Mouse (Mus musculus): ENCODE results near the gene Mepe. TPM values are rescaled to one million over a fixed set of nuclear protein-coding genes. Genes with fewer than 3 reads are reported as not detected.
A peak's percentile ranks its signal among the peaks of the same experiment; 100 is the strongest.

Mepe gene
- polyA plus RNA-seq, 1 experiment from 2014 or later = not detected

DNA sequence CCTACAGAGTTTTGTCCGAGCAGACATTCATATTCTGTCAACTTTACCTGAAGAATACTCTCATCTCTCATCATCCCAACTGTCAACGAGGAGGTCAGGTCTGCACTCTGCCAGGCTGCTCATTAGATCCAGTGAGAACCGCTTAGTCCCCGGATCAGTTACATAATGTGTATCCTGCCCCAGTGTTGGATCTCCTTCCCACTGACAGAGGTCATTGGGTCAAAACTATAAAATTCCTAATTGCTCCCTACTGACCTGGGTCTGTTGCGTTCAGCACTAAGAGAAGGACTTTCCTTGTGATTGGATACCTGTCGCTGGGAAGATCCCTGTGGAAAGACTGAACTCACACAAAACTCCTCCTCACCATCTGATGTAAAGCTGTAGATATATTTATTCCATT, 34.1 kb downstream of the Mepe start:
- H3K36me3 ChIP-seq (replicated peaks) = no peaks in the 10 kb centered on the region
- no peak overlapping the region for H3K4me3 ChIP-seq (replicated peaks)
- no peak overlapping the region for H3K27ac ChIP-seq
- peaks cover 5% of the 10 kb centered on the region; the same call in 1 of the 2 replicates for H3K4me1 ChIP-seq
- ATAC-seq (ENCODE audit: low FRiP score) = no peak
- 64% methylated on average over 6 of the region's 6 CpGs for WGBS
- no peak overlapping the region for H3K4me2 ChIP-seq
- no peak overlapping the region for H3K9ac ChIP-seq
- H3K27me3 ChIP-seq = no peaks in the 10 kb centered on the region
- H3K9me3 ChIP-seq = no peaks in the 10 kb centered on the region

DNA sequence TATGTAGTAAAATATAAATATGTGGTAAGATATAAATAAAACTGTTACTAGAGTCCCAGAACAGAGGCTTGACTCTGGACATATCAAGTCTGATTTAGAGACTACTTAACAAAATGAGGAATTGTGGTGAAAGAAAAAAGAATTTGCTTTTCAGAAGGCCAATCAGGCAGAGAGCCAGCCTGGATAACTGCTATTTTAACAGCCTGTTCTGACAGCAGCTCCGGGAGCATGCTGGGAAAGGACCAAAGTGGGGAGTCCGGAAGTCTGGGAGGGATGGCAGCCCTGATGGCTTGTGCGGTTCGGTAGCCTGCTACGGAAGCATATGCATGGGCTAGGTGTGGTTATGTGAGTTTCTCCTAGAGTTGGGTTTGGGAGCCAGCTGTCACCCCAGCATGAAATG, 45.5 kb downstream of the Mepe start:
- no peak overlapping the region for H3K27ac ChIP-seq
- H3K36me3 ChIP-seq (replicated peaks) = no peaks in the 10 kb centered on the region
- no peaks in the 10 kb centered on the region for H3K27me3 ChIP-seq
- 94% methylated on average over 5 of the region's 5 CpGs for WGBS
- no peak overlapping the region for H3K4me3 ChIP-seq (replicated peaks)
- no peak overlapping the region for H3K9ac ChIP-seq
- ATAC-seq (ENCODE audit: low FRiP score) = no peak
- H3K9me3 ChIP-seq = no peaks in the 10 kb centered on the region
- no peak overlapping the region for H3K4me2 ChIP-seq
- H3K4me1 ChIP-seq = peaks cover 6% of the 10 kb centered on the region; the same call in 1 of the 2 replicates

DNA sequence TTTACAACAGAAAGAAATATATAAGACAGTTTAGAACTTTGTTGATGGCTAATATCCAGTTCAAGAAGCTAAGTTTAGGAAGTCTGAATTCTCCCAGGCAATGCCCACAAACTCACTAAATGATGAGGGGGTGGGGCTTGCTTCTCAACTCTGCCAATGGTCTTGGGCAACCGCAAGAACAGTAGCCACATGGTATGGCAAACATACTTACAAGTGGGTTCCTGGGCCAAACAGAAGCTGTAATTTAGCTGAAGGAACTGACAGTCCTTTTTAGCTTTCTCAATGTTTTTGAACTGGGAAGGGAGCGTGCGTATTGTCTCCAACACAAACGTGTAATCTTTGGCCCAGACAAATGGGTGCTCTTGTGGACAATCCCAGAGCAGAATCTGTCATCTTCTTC, 46.2 kb downstream of the Mepe start:
- Histone ChIP-seq H3K4me1 (peaks cover 6% of the 10 kb centered on the region; the same call in 1 of the 2 replicates), H3K4me3 (replicated peaks) (no peak overlapping the region), H3K27me3 (no peaks in the 10 kb centered on the region), H3K9me3 (no peaks in the 10 kb centered on the region), H3K9ac (no peak overlapping the region), H3K27ac (no peak overlapping the region), H3K36me3 (replicated peaks) (no peaks in the 10 kb centered on the region), H3K4me2 (no peak overlapping the region)
- no peak for ATAC-seq (ENCODE audit: low FRiP score)
- 94% methylated on average over 4 of the region's 4 CpGs for WGBS

DNA sequence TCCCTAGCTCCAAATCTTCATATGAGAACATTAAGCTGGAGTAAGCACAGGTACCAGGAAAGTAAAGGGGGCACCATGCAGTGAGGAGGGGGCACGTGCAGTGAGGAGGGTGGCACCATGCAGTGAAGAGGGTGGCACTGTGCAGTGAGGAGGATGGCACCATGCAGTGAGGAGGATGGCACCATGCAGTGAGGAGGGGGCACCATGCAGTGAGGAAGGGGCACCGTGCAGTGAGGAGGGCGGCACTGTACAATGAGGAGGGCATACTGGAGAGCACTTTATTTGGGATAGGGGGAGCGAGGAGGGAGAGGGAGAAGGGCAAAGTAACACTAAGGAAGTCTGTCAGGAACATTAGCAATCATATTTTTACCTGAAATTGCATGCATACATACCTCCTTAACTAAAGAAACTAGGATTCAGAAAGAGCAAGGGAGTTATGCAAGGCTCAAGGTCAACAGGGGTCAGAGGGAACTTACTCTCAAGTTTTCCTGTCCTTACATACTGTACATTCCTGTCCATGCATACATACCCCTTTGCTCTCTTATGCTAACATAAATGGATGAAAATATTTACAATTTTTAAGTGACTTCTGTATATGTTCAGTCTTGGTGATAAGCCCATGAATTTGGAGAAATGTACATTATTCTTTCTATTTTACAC, 48.6 kb downstream of the Mepe start:
- Histone ChIP-seq H3K4me2 (no peak overlapping the region), H3K4me3 (replicated peaks) (no peak overlapping the region), H3K9ac (no peak overlapping the region), H3K27me3 (no peaks in the 10 kb centered on the region), H3K9me3 (no peaks in the 10 kb centered on the region), H3K27ac (no peak overlapping the region), H3K36me3 (replicated peaks) (no peaks in the 10 kb centered on the region), H3K4me1 (peaks cover 6% of the 10 kb centered on the region; the same call in 1 of the 2 replicates)
- ATAC-seq (ENCODE audit: low FRiP score) = no peak
- 92% methylated on average over 4 of the region's 4 CpGs for WGBS

DNA sequence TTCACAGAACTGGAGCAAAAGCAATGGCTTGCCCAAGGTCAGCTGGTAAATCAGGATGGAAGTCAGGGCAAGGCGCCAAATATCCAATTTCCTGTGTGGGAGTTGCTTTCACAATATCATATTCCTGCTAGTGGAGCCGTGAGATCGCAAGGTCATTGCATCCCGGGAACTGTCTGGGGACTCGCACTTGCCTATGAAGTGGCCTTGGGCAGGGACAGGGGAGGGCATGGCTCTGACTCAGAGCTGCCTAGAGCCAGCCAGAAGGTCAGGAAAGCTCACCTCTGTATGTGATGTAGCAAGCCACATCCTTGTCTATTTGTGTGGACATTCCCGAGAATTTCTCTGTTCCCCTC, 49.2 kb downstream of the Mepe start:
- Histone ChIP-seq H3K4me1 (peaks cover 6% of the 10 kb centered on the region; the same call in 1 of the 2 replicates), H3K27ac (no peak overlapping the region), H3K4me2 (no peak overlapping the region), H3K27me3 (no peaks in the 10 kb centered on the region), H3K36me3 (replicated peaks) (no peaks in the 10 kb centered on the region), H3K4me3 (replicated peaks) (no peak overlapping the region), H3K9ac (no peak overlapping the region), H3K9me3 (no peaks in the 10 kb centered on the region)
- 76% methylated on average over 6 of the region's 6 CpGs for WGBS
- no peak for ATAC-seq (ENCODE audit: low FRiP score)

DNA sequence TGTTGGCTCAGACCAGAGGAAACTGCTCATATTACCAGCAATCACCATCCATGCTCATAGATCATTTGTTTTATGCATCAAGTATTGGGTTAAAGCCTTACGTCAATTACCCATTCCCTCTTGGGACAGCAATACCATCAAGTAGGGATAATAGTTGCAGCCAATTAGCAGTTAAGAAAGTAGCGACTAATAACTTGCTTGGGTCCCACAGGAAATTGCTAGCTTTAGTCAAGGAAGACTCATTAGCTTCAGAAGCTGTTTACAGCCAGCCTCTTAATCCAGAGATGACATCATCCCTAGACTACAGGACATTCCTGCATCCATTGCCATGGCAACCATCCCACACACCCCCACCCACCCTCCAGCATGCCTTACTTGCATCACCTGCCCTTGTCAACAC, 50.0 kb downstream of the Mepe start:
- no peaks in the 10 kb centered on the region for H3K9me3 ChIP-seq
- no peak overlapping the region for H3K4me3 ChIP-seq (replicated peaks)
- ATAC-seq (ENCODE audit: low FRiP score) = peak; percentile 83; the same call in 1 of the 2 replicates
- H3K36me3 ChIP-seq (replicated peaks) = no peaks in the 10 kb centered on the region
- no peak overlapping the region for H3K9ac ChIP-seq
- H3K4me1 ChIP-seq = peaks cover 6% of the 10 kb centered on the region; the same call in 1 of the 2 replicates
- H3K27ac ChIP-seq = no peak overlapping the region
- WGBS = 41% methylated on average over 2 of the region's 2 CpGs
- no peaks in the 10 kb centered on the region for H3K27me3 ChIP-seq
- H3K4me2 ChIP-seq = no peak overlapping the region

DNA sequence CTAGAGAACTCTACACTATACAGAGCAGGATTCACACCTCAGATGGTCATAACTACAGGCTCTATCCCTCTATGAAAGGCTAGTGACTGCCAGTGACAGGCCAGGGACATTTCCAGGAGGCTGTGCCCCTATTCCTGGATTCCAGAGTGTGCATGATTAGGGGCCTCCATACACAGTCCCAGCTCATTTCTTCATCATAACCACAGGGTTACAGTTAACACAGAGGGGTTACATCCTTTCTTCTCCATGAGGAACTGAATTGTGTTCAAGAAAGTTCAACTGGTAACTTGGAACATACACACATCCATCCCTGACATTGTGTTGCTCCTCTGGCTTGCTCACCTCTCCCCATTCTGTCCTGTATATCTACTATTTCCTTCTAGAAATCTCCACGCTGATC, 51.8 kb downstream of the Mepe start:
- H3K4me3 ChIP-seq (replicated peaks) = no peak overlapping the region
- no peak overlapping the region for H3K9ac ChIP-seq
- H3K4me2 ChIP-seq = no peak overlapping the region
- peaks cover 6% of the 10 kb centered on the region; the same call in 1 of the 2 replicates for H3K4me1 ChIP-seq
- H3K27me3 ChIP-seq = no peaks in the 10 kb centered on the region
- H3K36me3 ChIP-seq (replicated peaks) = no peaks in the 10 kb centered on the region
- ATAC-seq (ENCODE audit: low FRiP score) = no peak
- 89% methylated on average over 1 of the region's 1 CpGs for WGBS
- H3K9me3 ChIP-seq = no peaks in the 10 kb centered on the region
- H3K27ac ChIP-seq = no peak overlapping the region

DNA sequence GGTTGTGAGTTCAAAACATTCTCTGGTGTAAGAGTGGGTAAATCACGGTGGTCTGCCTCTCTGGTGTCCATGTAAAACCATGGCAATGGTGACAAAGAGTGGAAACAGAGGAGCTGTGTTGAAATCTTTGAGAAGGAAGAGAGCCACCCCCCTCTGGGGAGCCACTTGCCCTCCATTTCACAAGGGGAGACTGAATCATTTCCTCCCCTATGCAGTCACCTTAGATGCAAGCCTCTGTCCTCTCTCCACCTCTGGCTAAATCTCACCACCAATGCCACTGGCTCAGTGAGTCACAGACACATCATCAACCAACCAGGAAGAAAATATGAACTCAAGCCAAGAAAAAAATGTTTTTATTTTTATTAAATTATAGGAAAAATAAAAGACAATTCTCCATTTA, 55.4 kb downstream of the Mepe start:
- Histone ChIP-seq H3K9ac (no peak overlapping the region), H3K4me3 (replicated peaks) (no peak overlapping the region), H3K4me2 (no peak overlapping the region), H3K4me1 (no peaks in the 10 kb centered on the region), H3K27ac (no peak overlapping the region), H3K27me3 (no peaks in the 10 kb centered on the region), H3K36me3 (replicated peaks) (no peaks in the 10 kb centered on the region), H3K9me3 (no peaks in the 10 kb centered on the region)
- 89% methylated on average over 1 of the region's 1 CpGs for WGBS
- ATAC-seq (ENCODE audit: low FRiP score) = no peak

DNA sequence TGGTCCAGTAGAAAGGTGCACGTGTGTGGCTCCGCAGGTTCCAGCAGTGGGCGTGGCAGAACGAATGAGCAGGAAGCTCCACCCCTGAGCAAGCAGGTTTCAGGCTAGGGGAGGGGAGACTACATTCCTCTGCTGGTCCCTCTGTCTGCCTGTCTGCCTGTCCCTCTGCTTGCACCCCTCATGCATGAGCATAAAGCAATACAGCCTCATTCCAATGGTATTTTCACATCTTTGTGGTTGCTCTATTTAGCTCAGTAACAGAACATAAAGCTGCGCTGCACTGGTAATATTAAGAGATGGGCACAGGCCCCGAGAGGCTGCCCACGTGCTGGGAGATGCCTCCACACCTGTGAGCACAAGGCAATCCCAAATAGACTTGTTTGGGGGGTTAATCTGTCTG, 56.5 kb downstream of the Mepe start:
- 79% methylated on average over 3 of the region's 7 CpGs for WGBS
- no peak for ATAC-seq (ENCODE audit: low FRiP score)
- H3K4me3 ChIP-seq (replicated peaks) = no peak overlapping the region

DNA sequence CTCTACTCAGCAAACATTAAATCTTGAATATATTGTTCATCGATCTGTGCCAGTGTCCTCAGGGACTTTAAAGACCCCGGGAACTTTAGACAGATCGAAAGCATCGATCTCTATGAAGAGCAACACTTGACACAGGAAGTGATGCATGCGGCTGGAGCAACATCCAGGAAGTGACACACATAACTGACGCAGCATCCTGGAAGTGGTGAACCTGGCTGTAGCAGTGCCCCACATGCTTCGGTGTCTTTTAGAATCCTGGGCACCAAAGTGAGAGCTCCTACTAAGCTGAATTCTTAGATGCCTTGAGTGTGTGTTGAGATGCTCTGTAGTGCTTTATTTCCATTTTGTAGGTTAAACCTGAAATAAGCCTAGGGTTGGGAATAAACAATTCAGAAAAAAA, 59.4 kb downstream of the Mepe start:
- Histone ChIP-seq H3K36me3 (replicated peaks) (no peaks in the 10 kb centered on the region), H3K9me3 (no peaks in the 10 kb centered on the region), H3K27ac (no peak overlapping the region), H3K27me3 (no peaks in the 10 kb centered on the region), H3K4me3 (replicated peaks) (no peak overlapping the region), H3K9ac (no peak overlapping the region), H3K4me1 (no peaks in the 10 kb centered on the region), H3K4me2 (no peak overlapping the region)
- 95% methylated on average over 7 of the region's 7 CpGs for WGBS
- ATAC-seq (ENCODE audit: low FRiP score) = no peak

More for the DNA sequence above, 56.5 kb downstream of the Mepe start:
- no peak overlapping the region for H3K27ac ChIP-seq
- H3K4me1 ChIP-seq = no peaks in the 10 kb centered on the region
- H3K36me3 ChIP-seq (replicated peaks) = no peaks in the 10 kb centered on the region
- no peak overlapping the region for H3K4me2 ChIP-seq
- no peaks in the 10 kb centered on the region for H3K9me3 ChIP-seq
- no peaks in the 10 kb centered on the region for H3K27me3 ChIP-seq
- no peak overlapping the region for H3K9ac ChIP-seq

DNA sequence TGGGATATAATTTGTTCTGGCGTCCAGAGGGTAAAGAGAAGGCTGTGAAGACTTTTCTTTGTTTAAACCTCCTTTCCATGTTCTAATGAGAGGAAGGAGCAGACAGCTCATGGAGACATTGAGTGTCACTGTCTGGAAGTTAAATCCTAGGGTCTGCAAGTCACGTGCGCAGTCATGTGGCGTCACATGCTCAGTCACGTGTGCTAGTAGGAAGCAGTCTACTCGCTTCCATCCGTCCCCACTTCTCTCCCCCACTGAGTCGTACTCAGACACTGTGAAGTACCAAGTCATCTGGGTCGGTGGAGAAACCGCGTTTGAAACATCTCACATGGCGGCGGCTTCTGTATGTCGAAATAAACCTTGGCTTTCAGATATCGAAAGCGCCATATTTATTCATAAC, 60.4 kb downstream of the Mepe start:
- no peak overlapping the region for H3K27ac ChIP-seq
- H3K36me3 ChIP-seq (replicated peaks) = no peaks in the 10 kb centered on the region
- H3K9me3 ChIP-seq = no peaks in the 10 kb centered on the region
- no peak overlapping the region for H3K4me2 ChIP-seq
- no peak for ATAC-seq (ENCODE audit: low FRiP score)
- WGBS = 93% methylated on average over 16 of the region's 16 CpGs
- no peaks in the 10 kb centered on the region for H3K27me3 ChIP-seq
- no peaks in the 10 kb centered on the region for H3K4me1 ChIP-seq
- no peak overlapping the region for H3K4me3 ChIP-seq (replicated peaks)
- no peak overlapping the region for H3K9ac ChIP-seq

DNA sequence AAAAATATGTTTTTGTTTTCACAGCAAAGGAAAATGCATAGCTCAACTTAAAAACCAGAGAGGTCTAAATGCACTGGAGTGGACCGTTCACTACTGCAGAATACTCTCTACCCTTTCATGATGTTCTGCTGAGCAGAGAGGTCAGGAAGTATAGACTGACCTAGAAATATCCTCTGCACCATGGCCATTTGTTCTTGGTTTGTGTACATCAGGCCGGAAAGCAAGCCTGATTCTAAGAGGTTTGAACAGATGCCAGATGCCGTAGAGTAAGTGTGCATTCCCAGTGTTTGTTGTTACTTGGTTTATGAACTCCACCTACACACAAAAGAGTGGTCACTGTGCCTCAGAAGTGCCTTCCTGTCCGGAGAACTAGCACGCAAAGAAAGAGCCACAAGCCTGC, 61.8 kb downstream of the Mepe start:
- WGBS = 86% methylated on average over 5 of the region's 5 CpGs
- ATAC-seq (ENCODE audit: low FRiP score) = no peak

More for the DNA sequence above, 61.8 kb downstream of the Mepe start:
- Histone ChIP-seq H3K4me1 (no peaks in the 10 kb centered on the region), H3K9me3 (no peaks in the 10 kb centered on the region), H3K4me2 (no peak overlapping the region), H3K36me3 (replicated peaks) (no peaks in the 10 kb centered on the region), H3K4me3 (replicated peaks) (no peak overlapping the region), H3K27me3 (no peaks in the 10 kb centered on the region), H3K27ac (no peak overlapping the region), H3K9ac (no peak overlapping the region)

All from forebrain, embryonic 12.5 days (tissue).